ENCODE assay signal across 20 mouse cellular contexts in the genomic region with DNA sequence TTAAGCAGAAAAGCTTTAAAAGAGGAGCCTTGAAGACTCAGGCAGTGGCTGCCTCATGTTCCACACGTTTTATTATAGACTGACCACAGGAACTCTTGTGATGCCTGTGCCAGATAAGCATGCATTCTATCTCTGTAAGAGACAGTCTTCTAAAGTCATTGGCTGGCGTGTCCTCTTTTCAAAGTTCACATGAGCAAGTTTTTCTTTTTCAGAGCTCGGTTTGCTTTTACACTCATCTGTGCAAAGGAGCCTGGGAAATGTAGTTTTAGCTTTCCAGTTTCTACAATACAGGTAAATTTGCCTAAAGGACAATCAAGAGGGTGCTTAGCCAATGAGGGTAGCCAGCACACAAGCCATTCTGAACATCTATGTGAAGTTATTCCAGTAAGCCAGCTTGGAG. TPM values are rescaled to one million over a fixed set of nuclear protein-coding genes. Genes with fewer than 3 reads are reported as not detected.
DNase-seq lines count a peak whose midpoint lies in the region; ATAC-seq and TF ChIP-seq lines count a peak whose summit lies in the region.
"Had no signal": no experiment of that assay in that cellular context is flagged by ENCODE, and none has a peak within 500 bp of the region (broad histone marks: within the 10 kb centered on the region; RNA-seq: fewer than 3 reads in every experiment).

No protein-coding gene starts in this region.

- DNase-seq in midbrain, embryonic 10.5 days (ENCODE audit: low spot score), result no peak
- no peak for DNase-seq in midbrain, postnatal 0 days (ENCODE audit: low spot score)
- no peak for DNase-seq in heart, adult 11 months
- no peak for DNase-seq in c-Kit-positive CD71-positive TER-119-positive erythroid progenitor cells, embryonic 14.5 days (ENCODE audit: low spot score)
- no peak for DNase-seq in right cerebral cortex, adult 2 months (ENCODE audit: low spot score in 2 of 2)
- DNase-seq: adrenal gland, postnatal 14 days; cerebellum, adult 8-10 months; cerebellum, postnatal 14 days; heart, adult 2 months; heart, postnatal 14 days; kidney, adult 11 months had no signal

- WGBS in midbrain, embryonic 10.5 days, result 80% methylated on average over 3 of the region's 3 CpGs
- 79% methylated on average over 3 of the region's 3 CpGs for WGBS in midbrain, postnatal 0 days
- 61% methylated on average over 3 of the region's 3 CpGs for WGBS in intestine, embryonic 16.5 days

- H3K27ac ChIP-seq in midbrain, embryonic 10.5 days (replicated peaks), result peak overlapping the region; percentile 49; the same call in 1 of the 2 replicates
- no peak overlapping the region for H3K27ac ChIP-seq in midbrain, postnatal 0 days (ENCODE audit: low read depth, low read length)
- no peak overlapping the region for H3K27ac ChIP-seq in intestine, embryonic 16.5 days (ENCODE audit: low read length)
- H3K27ac ChIP-seq: embryonic facial prominence, embryonic 12.5 days; forebrain, embryonic 15.5 days; heart, adult 2 months; heart, embryonic 15.5 days; hindbrain, embryonic 13.5 days had no signal

- H3K9ac ChIP-seq in midbrain, postnatal 0 days (replicated peaks; ENCODE audit: low read length, poor library complexity, severe bottlenecking), result no peak overlapping the region
- H3K9ac ChIP-seq in intestine, embryonic 16.5 days (ENCODE audit: low read depth, low read length), result no peak overlapping the region
- H3K9ac ChIP-seq: embryonic facial prominence, embryonic 12.5 days; forebrain, embryonic 15.5 days; heart, embryonic 15.5 days; hindbrain, embryonic 13.5 days had no signal

- no peaks in the 10 kb centered on the region for H3K27me3 ChIP-seq in midbrain, embryonic 10.5 days (ENCODE audit: low read depth, poor library complexity, severe bottlenecking)
- H3K27me3 ChIP-seq in midbrain, postnatal 0 days (ENCODE audit: insufficient read depth, low read length), result no peaks in the 10 kb centered on the region
- H3K27me3 ChIP-seq in E14TG2a.4 (ENCODE audit: insufficient read depth, low read length), result peaks cover 4% of the 10 kb centered on the region; the same call in 1 of the 2 replicates
- H3K27me3 ChIP-seq in intestine, embryonic 16.5 days (replicated peaks; ENCODE audit: control insufficient read depth, insufficient read depth, low read length), result no peaks in the 10 kb centered on the region
- H3K27me3 ChIP-seq: embryonic facial prominence, embryonic 12.5 days; forebrain, embryonic 15.5 days; heart, embryonic 15.5 days; hindbrain, embryonic 13.5 days had no signal

- H3K36me3 ChIP-seq in midbrain, embryonic 10.5 days, result no peaks in the 10 kb centered on the region
- H3K36me3 ChIP-seq in midbrain, postnatal 0 days (ENCODE audit: insufficient read depth, low read length), result no peaks in the 10 kb centered on the region
- H3K36me3 ChIP-seq in E14TG2a.4 (ENCODE audit: insufficient read depth, low read length), result no peaks in the 10 kb centered on the region
- no peaks in the 10 kb centered on the region for H3K36me3 ChIP-seq in intestine, embryonic 16.5 days (ENCODE audit: control insufficient read depth, insufficient read depth, low read length)
- H3K36me3 ChIP-seq: embryonic facial prominence, embryonic 12.5 days; forebrain, embryonic 15.5 days; G1E; heart, embryonic 15.5 days; hindbrain, embryonic 13.5 days had no signal

- no peaks in the 10 kb centered on the region for H3K9me3 ChIP-seq in midbrain, embryonic 10.5 days (replicated peaks)
- no peaks in the 10 kb centered on the region for H3K9me3 ChIP-seq in midbrain, postnatal 0 days (ENCODE audit: low read length)
- H3K9me3 ChIP-seq in E14TG2a.4 (ENCODE audit: low read length), result no peaks in the 10 kb centered on the region
- no peaks in the 10 kb centered on the region for H3K9me3 ChIP-seq in intestine, embryonic 16.5 days (ENCODE audit: control insufficient read depth, low read length)
- H3K9me3 ChIP-seq: embryonic facial prominence, embryonic 12.5 days; forebrain, embryonic 15.5 days; heart, embryonic 15.5 days; hindbrain, embryonic 13.5 days had no signal

- no peak overlapping the region for H3K4me2 ChIP-seq in midbrain, postnatal 0 days (ENCODE audit: low read depth, low read length, poor library complexity, severe bottlenecking)
- no peak overlapping the region for H3K4me2 ChIP-seq in intestine, embryonic 16.5 days (ENCODE audit: low read depth, low read length)
- H3K4me2 ChIP-seq: embryonic facial prominence, embryonic 12.5 days; forebrain, embryonic 15.5 days; heart, embryonic 11.5 days; heart, embryonic 15.5 days; hindbrain, embryonic 13.5 days had no signal

- peaks cover 31% of the 10 kb centered on the region for H3K4me1 ChIP-seq in midbrain, embryonic 10.5 days
- no peaks in the 10 kb centered on the region for H3K4me1 ChIP-seq in midbrain, postnatal 0 days (ENCODE audit: insufficient read depth, low read length)
- peaks cover 60% of the 10 kb centered on the region for H3K4me1 ChIP-seq in E14TG2a.4 (replicated peaks; ENCODE audit: low read depth, low read length)
- H3K4me1 ChIP-seq in intestine, embryonic 16.5 days (ENCODE audit: control insufficient read depth, insufficient read depth, low read length), result no peaks in the 10 kb centered on the region
- H3K4me1 ChIP-seq: embryonic facial prominence, embryonic 12.5 days; forebrain, embryonic 15.5 days; heart, embryonic 15.5 days; hindbrain, embryonic 13.5 days had no signal

- TF ChIP-seq CTCF in midbrain, postnatal 0 days (IDR thresholded peaks at IDR 0.05), result no peak
- no peak for TF ChIP-seq CTCF in E14TG2a.4 (conservative IDR thresholded peaks at IDR 0.05; ENCODE audit: low read length)

- ATAC-seq in midbrain, postnatal 0 days (ENCODE audit: low FRiP score), result no peak
- peak; percentile 28 for ATAC-seq in intestine, embryonic 16.5 days
- ATAC-seq: activated CD4-positive, CD25-positive, alpha-beta regulatory T cell, adult 4 months; forebrain, embryonic 15.5 days had no signal

- H3K4me3 ChIP-seq in midbrain, embryonic 10.5 days, result no peak overlapping the region
- no peak overlapping the region for H3K4me3 ChIP-seq in midbrain, postnatal 0 days (ENCODE audit: low read depth, low read length)
- peak overlapping the region; percentile 41 for H3K4me3 ChIP-seq in E14TG2a.4 (replicated peaks; ENCODE audit: low read length)
- no peak overlapping the region for H3K4me3 ChIP-seq in intestine, embryonic 16.5 days (ENCODE audit: low read length)
- H3K4me3 ChIP-seq: embryonic facial prominence, embryonic 12.5 days; forebrain, embryonic 15.5 days; heart, adult 2 months; heart, embryonic 15.5 days; hindbrain, embryonic 13.5 days had no signal

RNA-seq across cellular contexts. Expression of gene Chn2, which starts 51.5 kb away (rescaled TPM):
- 17.3 and 20.0 TPM in 2 replicates for polyA plus RNA-seq in midbrain, embryonic 10.5 days (2016; fragmentation: Nextera tagmentation; extraction: Ambion mirVana)
- 31.8 and 36.4 TPM in 2 replicates for total RNA-seq in midbrain, postnatal 0 days (2014; rRNA removed)
- 18.0 and 21.4 TPM in 2 replicates for polyA plus RNA-seq in midbrain, postnatal 0 days (2015; fragmentation: Nextera tagmentation; extraction: Ambion mirVana)
- polyA plus RNA-seq in intestine, embryonic 16.5 days (2015; fragmentation: Nextera tagmentation; extraction: Ambion mirVana), result 20.2 and 20.8 TPM in 2 replicates
- polyA plus RNA-seq: G1E had no signal
